Mouse (Mus musculus) megakaryocyte-erythroid progenitor cell, adult 5-6 weeks (primary cell): ENCODE data around the gene Rhot2. TPM values are rescaled to one million over a fixed set of nuclear protein-coding genes. Genes with fewer than 3 reads are reported as not detected.

Experiments used
- ATAC-seq: replicated peaks from 2 replicates; pipeline ENCODE4 v1.8.0; 2016; ENCODE audit warnings: mild to moderate bottlenecking, inconsistent platforms; ENCODE audit not compliant: severe bottlenecking, poor library complexity, low FRiP score, low TSS enrichment
- total RNA-seq, 2 experiments: library from RNA; stranded (forward) in 1 of 2; stranded (reverse) in 1 of 2; fragments of 200-1000, 215-1000 nt in 1 of 2; fragments of >200 nt in 1 of 2; fragmentation: Nextera tagmentation in 1 of 2; gene quantifications; 2 replicates each; pipeline ENCODE4 v1.2.3; 2014 to 2017

Gene Rhot2
- total RNA-seq, 2 experiments from 2014 or later = 27.4 to 54.8 TPM

DNA sequence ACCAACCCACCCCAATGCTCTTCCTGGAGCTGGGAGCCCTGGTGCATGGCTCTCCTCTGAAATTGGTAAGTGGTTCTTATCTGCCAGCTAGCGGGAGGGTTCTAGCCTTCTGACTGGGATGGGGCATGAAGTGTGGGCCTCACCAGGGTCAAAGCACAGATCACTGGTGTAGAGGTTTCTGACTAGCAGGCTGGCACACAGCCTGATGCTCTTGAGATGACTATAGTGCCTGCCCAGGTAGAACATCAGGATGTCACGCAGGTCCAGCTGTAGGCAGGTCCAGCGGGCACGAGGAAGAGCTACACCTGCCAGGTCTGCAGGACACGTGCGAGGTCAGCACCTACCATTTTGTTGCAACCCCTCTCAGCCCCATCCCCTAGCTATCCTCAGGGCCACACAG, 15.6 kb upstream of the Rhot2 start:
- ATAC-seq = no peak

DNA sequence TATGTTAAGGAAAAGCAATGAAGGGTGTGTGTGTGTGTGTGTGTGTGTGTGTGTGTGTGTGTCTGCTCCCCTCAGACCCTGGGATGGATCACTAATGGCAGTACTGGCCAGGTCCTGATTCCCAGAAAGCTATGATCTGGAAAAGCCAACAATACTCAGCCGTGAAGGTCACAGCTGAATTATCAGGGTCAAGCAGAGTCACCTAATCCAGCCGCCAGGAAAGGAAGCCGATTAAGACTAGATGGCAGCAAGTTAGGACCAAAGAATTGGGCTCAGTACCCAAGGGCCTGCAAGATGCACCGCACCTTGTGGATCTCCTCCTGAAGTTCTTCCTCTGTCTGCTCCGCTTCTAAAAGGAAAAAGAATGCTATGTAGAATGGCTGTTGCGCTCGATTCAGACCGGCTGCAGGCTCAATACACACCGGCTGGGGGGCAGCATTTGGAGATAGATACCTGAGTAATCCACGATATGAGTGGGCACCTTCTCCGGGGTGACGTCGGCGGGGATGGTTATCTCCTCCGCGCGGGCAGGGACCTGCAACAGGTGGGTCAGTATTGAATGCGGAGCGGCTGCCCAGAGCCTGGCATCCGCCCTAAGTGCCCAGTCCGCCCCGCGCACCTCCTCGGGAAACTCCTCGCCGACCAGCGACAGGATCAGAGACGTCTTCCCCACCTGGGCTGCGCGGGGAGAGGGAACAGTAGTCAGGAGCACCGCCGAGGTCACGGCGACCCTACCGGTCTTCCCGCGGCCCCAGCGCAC, 835 bp downstream of the Rhot2 start:
- ATAC-seq = 0 out of 2 replicates have a peak, but pooled peaks have one; percentile 11

DNA sequence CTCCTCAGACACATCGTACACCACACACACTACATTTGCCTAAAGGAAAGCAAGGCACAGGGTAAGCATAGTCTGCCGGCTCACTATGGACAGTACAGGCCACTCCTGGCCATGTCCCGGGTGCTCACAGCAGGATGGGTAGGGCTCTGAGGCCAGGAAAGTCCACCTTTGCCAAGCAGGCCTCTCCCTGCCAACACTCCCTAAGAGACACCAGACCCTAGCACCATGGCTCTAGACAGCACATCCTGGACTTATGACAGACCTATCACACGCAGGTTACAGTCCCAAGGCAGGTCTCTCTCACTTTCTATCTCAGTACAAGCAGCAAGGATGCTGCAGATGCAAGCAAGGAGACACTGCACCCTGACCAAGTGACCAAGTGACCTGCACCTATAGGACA, 1.5 kb downstream of the Rhot2 start:
- no peak for ATAC-seq

DNA sequence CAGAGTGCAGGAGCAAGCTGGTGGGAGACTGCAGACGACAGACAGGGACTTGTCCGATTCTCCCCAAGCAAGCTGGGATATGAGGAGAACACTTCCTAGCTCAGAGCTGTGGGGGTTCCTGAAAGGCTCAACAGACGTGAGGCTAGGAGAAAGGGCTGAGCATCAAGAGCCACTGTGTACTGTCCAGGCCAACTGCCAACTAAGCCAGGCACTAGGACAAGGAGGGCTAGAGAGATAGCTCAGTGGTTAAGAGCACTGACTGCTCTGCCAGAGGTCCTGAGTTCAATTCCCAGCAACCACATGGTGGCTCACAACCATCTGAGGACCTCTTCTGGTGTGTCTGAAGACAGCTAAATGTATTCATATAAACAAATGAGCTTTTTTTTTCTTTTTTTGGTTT, 2.1 kb downstream of the Rhot2 start:
- no peak for ATAC-seq

DNA sequence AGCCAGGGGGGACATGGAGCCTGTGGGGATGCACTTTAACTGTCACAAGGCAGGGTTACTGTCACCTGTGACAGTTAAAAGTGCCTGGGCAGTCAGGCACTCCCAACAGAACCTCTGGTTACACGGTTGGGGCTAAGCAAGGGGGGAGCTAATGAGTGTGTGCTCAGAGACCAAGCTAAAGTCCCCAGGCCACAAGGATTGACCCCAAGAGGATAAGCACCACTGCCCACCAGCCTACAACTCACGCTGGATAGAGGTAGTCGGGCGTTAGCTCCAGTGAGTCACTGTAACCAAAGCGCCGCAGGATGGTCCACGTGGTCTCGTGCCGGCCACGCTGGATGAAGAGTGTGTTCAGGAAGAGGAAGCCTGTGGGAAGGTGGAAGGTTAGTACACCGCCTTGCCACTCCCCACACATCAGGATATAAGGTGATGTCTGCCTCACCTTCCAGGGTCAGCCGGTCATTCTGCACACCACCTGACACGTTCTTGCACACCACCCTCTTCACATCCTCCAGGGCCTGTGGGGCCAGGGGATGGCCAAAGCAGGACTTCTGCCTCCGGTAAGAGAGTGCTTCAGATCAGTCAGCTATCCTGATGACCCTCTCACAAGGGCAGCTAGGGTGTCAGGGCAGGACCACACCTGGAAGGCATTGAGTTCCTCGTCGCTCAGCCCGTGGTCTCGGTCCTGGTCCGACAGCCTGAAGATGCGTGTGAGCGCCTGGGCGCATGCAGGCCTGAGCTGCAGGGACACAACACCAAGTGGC, 3.4 kb downstream of the Rhot2 start, which contains the start of gene Gm20683:
Gene Gm20683 (minus strand): TSS at position 647 of the 764 bp plus-strand sequence.
- no peak for ATAC-seq

DNA sequence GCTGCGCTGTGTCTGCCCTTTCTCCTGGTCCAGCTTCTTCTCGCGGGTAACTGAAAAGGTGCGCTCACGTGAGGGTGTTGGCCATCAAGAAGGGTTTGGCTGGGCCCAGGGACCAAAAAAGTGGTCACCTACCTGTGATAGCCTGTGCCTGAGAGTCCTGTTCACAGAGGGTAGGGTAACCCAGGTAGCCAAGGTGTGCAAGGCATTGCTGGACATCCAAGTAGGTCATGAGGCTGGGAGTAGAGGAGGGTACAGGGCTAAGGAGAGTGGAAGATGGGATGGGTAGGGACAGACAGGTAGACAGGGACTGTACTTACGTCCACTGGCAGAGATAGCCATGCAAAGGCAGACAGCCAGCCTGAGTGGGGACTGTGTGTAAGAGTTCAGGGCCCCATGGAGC, 4.1 kb downstream of the Rhot2 start:
- no peak for ATAC-seq

DNA sequence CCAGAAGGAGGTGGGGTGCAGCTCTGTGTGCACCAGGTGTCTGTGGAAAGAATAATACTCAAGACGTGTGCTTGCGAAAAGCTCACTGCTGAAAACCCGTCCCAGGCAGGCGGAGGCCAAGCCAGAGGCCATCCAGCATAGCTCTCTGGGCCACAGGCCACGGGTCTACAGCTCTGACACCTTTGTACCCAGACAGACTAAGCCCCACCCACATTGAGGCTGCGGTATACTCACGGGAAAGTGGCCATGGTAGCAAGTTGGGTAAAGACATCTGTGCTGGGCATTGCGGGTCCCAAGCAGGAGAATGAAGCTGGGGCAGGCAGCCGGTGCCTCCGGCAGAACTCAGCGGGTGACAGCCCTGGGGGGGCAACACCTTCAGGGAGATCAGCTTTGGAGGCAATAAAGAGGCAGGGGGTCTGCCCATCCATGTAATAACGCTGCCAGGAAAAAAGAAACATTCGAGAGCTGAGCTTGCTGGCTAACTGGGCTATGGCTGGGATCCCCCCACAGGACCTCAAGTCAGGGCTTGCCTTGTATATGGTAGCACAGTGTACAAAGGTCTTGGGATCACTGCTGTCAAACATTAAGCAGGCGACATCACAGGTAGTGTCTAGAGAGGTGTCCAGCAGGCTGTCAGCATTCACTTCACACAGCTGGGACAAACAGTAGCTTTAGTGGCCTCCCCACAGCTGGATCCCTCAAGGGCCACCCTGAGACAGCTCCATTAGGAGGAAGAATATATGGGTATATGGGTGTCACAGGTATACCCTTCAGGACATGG, 5.0 kb downstream of the Rhot2 start:
- no peak for ATAC-seq

DNA sequence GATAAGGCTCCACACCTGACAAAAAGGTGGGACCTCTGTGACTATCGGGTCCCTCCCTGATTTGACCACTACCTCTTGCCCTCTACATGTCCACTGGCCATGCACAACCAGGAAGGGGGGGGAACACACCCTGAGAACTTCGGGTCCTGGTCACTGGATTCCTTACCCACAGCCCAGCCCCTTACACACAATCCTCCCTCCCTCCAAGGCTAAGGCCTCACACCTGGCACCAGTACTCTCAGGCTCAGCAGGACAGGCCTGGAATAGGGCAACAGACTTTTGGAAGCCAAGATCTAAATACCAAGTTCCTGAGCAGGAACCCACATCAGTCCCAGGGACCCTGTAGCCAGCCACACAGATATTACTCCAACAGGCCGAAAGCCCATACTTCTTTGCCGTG, 5.7 kb downstream of the Rhot2 start:
- no peak for ATAC-seq

DNA sequence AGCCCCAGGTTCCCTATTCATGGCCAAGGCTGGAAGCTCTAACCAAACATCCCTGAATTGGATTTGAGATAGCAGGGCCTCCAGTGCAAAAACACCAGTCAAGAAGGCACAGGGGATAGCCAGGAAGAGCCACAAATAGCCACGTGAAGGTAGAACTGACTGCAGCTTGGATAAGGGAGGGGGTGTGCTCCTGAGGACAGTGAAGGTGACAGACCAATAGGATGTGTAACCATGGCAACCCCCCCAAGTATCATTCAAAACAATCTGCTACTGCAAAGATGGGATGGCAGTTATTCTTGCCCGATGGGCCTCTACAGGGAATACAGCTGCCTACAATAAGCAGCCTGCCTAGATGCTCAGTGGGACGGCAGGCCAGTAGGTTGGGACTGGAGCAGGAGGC, 7.1 kb downstream of the Rhot2 start:
- ATAC-seq = no peak

DNA sequence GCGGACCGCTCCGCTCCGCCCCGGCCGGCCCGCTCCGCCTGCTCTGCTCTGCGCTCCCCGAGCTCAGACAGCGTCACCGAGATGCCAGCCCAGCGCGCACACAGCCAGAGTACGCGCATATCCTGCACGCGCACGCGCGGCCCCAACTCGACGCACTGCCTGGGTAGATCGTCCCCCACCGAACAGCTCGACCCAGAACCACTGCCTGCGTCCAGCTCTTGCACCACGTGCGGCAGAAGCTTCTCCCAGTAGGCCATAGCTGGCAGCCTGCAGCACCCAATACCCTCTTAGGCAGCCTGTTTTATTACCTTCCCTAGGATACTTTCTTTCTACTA, 7.6 kb downstream of the Rhot2 start, which contains the start of gene Rhbdl1:
Gene Rhbdl1 (minus strand): TSS at position 220 of the 335 bp plus-strand sequence.
- 0 out of 2 replicates have a peak, but pooled peaks have one; percentile 12 for ATAC-seq

DNA sequence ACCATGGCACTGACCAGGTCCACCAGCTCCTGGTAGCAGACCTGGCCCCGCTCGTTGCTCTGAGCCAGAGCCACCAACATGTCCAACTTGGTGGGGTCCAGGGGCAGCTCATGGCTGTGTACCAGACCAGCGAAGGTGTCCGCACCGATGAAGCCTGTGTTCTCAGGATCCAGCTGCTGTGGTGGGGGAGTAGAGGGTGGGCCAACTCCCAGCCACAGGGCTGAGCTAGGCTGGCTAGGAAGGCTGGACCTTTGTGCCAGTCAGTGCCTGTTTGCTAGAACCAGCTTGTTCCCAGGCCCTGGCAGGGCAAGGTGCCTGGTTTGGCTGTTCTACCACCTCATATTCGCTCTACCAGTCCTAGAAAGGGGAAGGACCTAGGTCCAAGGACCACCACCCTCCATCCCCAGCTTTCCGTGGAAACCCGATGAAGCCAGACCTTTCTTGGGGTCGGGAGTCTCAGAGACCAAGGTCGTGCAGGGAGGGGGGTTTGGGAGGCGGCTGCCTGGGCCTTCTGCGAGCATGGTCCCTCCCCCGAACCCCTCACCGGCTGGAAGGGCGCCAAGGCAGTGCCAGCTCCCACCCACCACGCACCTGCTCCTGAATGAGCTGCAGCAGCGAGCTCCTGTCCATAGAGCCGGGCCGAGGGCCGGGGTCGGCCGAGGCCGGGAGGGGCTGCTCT, 8.1 kb downstream of the Rhot2 start:
- ATAC-seq = no peak

DNA sequence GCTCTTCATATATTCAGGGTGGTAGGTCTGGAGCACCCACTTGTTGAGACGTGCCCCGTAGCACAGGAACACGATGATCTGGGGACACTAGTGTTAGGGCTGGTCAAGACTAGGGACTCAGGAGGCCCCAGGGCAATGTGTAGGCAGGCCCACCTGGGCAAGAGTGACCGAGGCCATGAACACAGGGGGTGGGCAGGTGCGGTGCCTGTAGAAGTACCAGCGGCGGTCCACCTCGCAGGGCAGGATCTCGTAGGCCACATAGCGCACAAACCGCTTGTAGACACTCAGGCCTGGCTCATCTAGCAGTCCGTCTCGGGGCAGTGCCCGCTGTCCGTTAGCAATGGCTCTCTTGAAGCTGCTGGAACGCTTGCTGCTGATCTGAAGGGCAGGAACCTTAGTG, 8.8 kb downstream of the Rhot2 start:
- no peak for ATAC-seq

DNA sequence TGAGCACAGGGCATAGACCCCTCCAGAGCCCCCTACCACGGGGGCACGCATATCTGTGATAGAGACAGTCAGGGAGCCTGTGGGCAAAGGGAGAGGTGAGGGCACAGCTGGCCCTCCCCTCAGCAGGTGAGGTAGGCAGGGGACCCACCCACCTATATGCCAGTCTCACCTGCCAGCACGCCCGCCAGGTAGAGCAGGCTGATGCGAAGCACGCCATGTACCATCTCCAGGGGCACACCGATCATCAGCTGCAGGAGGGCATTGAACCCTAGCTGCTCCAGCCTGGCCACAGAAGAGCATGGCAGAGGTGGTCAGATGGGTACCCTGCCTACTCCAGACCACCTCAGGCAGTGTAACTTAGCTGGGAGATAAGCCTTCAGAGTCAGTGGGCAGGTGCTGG, 9.3 kb downstream of the Rhot2 start:
- ATAC-seq = no peak

DNA sequence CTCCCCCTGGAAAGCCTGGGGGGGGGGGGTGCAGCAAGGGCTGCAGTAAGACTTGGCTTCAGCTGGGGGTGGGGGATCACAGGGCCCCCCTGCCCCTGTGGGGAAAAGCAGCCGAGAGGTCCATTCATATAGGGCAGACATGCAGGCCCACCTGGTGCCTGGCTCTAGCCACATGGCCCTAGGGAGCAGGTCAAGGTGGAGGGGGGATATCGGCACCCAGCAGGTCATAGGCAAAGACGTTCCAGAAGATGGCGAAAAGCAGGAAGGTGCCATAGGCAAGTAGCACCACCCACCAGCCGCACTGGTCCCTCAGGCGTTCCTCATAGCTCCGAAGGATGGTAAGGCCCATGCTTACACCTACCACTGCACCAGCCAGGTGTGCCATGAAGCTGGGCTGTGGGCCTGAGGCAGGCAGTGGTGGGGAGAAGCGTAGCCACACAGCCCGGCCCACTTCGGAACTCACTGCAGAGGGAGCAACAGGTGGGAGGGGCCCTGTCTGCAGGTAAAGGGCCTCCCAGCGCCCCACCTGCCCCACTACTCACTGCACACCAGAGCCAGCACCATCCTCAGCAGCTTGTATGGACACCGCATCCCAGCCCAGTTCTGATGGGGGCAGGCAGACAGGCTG, 9.9 kb downstream of the Rhot2 start:
- ATAC-seq = no peak

DNA sequence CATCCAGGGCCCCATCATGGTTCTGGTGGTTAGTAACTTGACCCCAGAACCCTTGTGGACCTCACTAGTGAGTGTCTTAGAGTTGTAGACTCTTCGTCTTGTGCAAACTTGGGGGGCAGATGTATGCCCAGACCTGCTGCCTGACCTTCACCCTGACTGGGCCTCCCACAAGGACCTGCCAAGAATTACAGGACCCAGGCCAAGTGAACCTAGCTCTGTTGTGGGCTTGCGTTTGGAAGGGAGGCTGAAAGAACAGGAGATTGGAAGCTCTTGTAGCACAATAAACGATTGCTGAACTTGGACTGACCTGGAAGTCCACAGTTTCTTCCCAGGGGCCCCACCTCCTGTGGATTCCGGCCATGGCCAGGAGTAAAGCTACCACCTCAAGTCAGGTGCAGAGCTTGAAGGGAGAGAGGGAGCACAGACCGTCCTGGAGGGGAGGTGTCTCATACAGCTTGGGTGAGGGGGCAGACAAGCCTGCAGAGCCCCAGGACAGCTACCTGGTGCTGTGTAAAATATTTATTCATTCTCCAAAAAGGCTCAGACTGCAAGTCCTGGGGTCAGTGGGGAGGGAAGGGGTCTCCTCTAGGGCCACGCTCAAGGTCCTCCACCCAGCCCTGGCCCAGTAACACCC, 10.6 kb downstream of the Rhot2 start:
- ATAC-seq = no peak

DNA sequence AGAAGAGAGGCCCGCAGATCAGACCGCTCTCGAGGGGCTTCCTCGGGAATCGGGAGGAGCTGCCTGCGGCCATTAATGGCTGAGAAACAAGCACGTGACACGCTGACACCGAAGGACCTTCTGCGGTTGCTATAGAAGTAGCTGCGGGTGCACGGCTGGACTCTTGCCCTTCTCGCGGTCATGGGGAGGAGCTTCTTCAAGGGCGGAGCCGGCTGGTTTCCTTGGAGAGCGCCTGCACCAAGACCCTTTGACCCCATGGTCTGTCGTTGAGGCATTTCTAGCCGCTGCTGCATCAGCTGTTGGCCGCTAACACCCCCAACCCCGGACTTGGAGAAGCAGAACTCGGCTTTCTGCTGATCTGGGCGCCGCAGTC, 11.4 kb downstream of the Rhot2 start, which contains the start of gene Stub1:
Gene Stub1 (minus strand): TSS at position 114 of the 373 bp plus-strand sequence.
- peak; percentile 7; the same call in 1 of the 2 replicates for ATAC-seq

DNA sequence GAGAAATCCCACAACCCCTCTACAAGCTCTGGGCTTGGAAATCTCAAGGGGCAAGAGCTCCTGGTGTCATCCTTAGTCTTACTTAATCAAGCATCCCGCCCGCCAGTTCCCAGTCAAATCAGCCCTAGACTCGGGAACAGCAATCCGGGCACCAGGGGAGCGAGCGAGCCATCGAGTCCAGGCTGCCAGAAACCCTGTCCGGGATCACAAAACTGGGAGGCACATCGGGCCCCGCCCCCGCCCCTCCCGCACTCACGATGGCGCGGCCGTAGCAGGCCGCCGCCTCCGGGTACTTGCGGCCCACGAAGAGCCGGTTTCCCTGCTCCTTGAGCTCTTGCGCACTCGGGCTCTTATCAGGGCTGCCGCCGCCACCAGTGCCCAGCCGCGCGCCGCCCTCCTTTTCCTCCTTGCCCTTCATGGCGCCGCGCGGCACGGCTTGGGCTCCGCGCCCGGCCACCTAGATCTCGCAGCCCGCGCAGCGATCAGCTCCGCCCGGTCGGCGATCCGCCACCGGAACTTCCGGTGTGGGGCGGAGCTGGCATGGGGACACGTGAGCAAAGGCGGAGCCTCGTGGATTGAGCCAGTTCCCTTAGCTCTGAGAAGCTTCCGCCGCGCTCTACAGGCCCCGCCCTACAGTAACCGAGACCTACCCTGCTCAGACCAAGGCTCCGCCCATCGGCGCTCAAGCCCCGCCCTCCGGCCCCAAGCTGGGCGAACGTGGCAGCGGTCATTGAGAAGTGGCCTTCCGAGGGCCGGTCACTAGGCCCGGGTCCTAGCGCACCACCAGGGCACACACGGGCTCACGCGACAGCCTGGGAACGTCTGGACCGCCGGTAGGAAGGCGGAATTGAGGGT, 12.0 kb downstream of the Rhot2 start:
- ATAC-seq = peak; percentile 72
